ENCODE assay signal across 25 mouse cellular contexts in the genomic region with DNA sequence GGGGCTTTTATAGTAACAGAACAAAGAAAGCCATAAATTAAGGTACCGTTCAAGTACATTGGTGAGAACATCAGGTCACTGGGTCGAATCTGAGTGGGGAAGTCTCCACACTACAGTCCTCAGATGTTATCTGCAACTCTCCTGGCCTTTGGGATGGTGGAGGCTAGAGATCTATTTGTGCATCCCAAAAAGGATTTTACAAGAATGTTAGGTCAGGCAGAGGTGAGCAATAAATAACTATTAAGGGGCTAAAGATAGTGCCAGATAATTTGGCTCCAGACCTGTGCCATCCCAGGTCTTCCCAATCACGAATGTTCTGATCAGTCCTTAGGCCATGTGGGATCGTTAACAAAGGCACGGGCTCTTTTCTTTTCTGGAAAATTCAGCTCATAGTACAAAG.
A peak's percentile ranks its signal among the peaks of the same experiment; 100 is the strongest.
DNase-seq lines count a peak whose midpoint lies in the region; ATAC-seq and TF ChIP-seq lines count a peak whose summit lies in the region.
"Had no signal": no experiment of that assay in that cellular context is flagged by ENCODE, and none has a peak within 500 bp of the region (broad histone marks: within the 10 kb centered on the region; RNA-seq: fewer than 3 reads in every experiment).

No protein-coding gene starts in this region.

- no peak for ATAC-seq in kidney, embryonic 16.5 days (ENCODE audit: low FRiP score, low TSS enrichment)
- ATAC-seq in kidney, postnatal 0 days (replicated peaks; ENCODE audit: low FRiP score, low read depth), result no peak
- no peak for ATAC-seq in kidney, embryonic 14.5 days (ENCODE audit: low FRiP score, low TSS enrichment)
- no peak for ATAC-seq in kidney, embryonic 15.5 days (replicated peaks; ENCODE audit: low FRiP score)
- ATAC-seq: activated CD4-positive, CD25-positive, alpha-beta regulatory T cell, adult 4 months; CD4-positive, CD25-positive, alpha-beta regulatory T cell, adult 4 months; forebrain, embryonic 13.5 days; forebrain, embryonic 15.5 days; Patski had no signal

- no peak overlapping the region for H3K4me2 ChIP-seq in kidney, embryonic 16.5 days (replicated peaks; ENCODE audit: low read depth, low read length)
- H3K4me2 ChIP-seq in kidney, postnatal 0 days (ENCODE audit: low read length), result no peak overlapping the region
- no peak overlapping the region for H3K4me2 ChIP-seq in kidney, embryonic 14.5 days (replicated peaks; ENCODE audit: low read depth, low read length)
- H3K4me2 ChIP-seq in kidney, embryonic 15.5 days, result no peak overlapping the region
- H3K4me2 ChIP-seq: embryonic facial prominence, embryonic 12.5 days; forebrain, embryonic 13.5 days; forebrain, embryonic 15.5 days had no signal

- DNase-seq in adrenal gland, adult (ENCODE audit: inconsistent age in 2 of 2, low spot score in 1 of 2), result peak; percentile 18 to 44
- no peak for DNase-seq in adrenal gland, adult 18-20 months (ENCODE audit: low spot score in 2 of 2)
- DNase-seq in kidney, adult 2 months, result peak; percentile 78
- peak; percentile 45 for DNase-seq in kidney, postnatal 0 days (ENCODE audit: low spot score)
- peak; percentile 16 to 64 for DNase-seq in kidney, postnatal 36 days
- DNase-seq: adrenal gland, adult 8-10 months; adrenal gland, postnatal 14 days; adrenal gland, postnatal 36 days; B cell, adult 2 months; cerebellum, adult 11-12 months; cerebellum, adult 2 months; cerebellum, adult 9-10 months; cerebellum, postnatal 10 days; cerebellum, postnatal 25 days had no signal

- no peaks in the 10 kb centered on the region for H3K36me3 ChIP-seq in kidney, adult 2 months (ENCODE audit: control insufficient read depth, insufficient read depth, low read length)
- no peaks in the 10 kb centered on the region for H3K36me3 ChIP-seq in kidney, embryonic 16.5 days (ENCODE audit: insufficient read depth, low read length)
- no peaks in the 10 kb centered on the region for H3K36me3 ChIP-seq in kidney, postnatal 0 days (ENCODE audit: insufficient read depth, low read length)
- H3K36me3 ChIP-seq in kidney, embryonic 14.5 days (ENCODE audit: control insufficient read depth, insufficient read depth, low read length), result no peaks in the 10 kb centered on the region
- H3K36me3 ChIP-seq in kidney, embryonic 15.5 days, result no peaks in the 10 kb centered on the region
- H3K36me3 ChIP-seq: embryonic facial prominence, embryonic 10.5 days; embryonic facial prominence, embryonic 12.5 days; forebrain, embryonic 15.5 days; G1E had no signal

- no peaks in the 10 kb centered on the region for H3K9me3 ChIP-seq in kidney, embryonic 16.5 days (ENCODE audit: low read length)
- no peaks in the 10 kb centered on the region for H3K9me3 ChIP-seq in kidney, postnatal 0 days (replicated peaks; ENCODE audit: low read length)
- no peaks in the 10 kb centered on the region for H3K9me3 ChIP-seq in kidney, embryonic 14.5 days (ENCODE audit: control insufficient read depth, low read length)
- H3K9me3 ChIP-seq in kidney, embryonic 15.5 days (replicated peaks), result no peaks in the 10 kb centered on the region
- H3K9me3 ChIP-seq: embryonic facial prominence, embryonic 10.5 days; embryonic facial prominence, embryonic 12.5 days; forebrain, embryonic 13.5 days; forebrain, embryonic 15.5 days; G1E had no signal

- peak overlapping the region; percentile 53 for H3K27ac ChIP-seq in kidney, adult 2 months (ENCODE audit: insufficient read depth, low read depth, low read length)
- no peak overlapping the region for H3K27ac ChIP-seq in kidney, embryonic 16.5 days (ENCODE audit: low read length)
- no peak overlapping the region for H3K27ac ChIP-seq in kidney, postnatal 0 days
- H3K27ac ChIP-seq in kidney, embryonic 14.5 days (ENCODE audit: low read depth, low read length), result no peak overlapping the region
- no peak overlapping the region for H3K27ac ChIP-seq in kidney, embryonic 15.5 days
- H3K27ac ChIP-seq: embryonic facial prominence, embryonic 10.5 days; embryonic facial prominence, embryonic 12.5 days; forebrain, embryonic 13.5 days; forebrain, embryonic 15.5 days had no signal

- H3K9ac ChIP-seq in kidney, embryonic 16.5 days (replicated peaks; ENCODE audit: low read length), result no peak overlapping the region
- H3K9ac ChIP-seq in kidney, postnatal 0 days (ENCODE audit: low read depth, low read length), result no peak overlapping the region
- H3K9ac ChIP-seq in kidney, embryonic 14.5 days (ENCODE audit: low read depth, low read length), result no peak overlapping the region
- no peak overlapping the region for H3K9ac ChIP-seq in kidney, embryonic 15.5 days
- H3K9ac ChIP-seq: embryonic facial prominence, embryonic 12.5 days; forebrain, embryonic 13.5 days; forebrain, embryonic 15.5 days had no signal

- no peak for TF ChIP-seq POLR2A in kidney, adult 2 months (IDR thresholded peaks at IDR 0.05; ENCODE audit: low read depth, low read length)

- no peaks in the 10 kb centered on the region for H3K27me3 ChIP-seq in kidney, adult 2 months (replicated peaks; ENCODE audit: control insufficient read depth, insufficient read depth, low read length)
- H3K27me3 ChIP-seq in kidney, embryonic 16.5 days (ENCODE audit: insufficient read depth, low read length), result no peaks in the 10 kb centered on the region
- H3K27me3 ChIP-seq in kidney, postnatal 0 days (ENCODE audit: insufficient read depth, low read length), result no peaks in the 10 kb centered on the region
- no peaks in the 10 kb centered on the region for H3K27me3 ChIP-seq in kidney, embryonic 14.5 days (ENCODE audit: control insufficient read depth, insufficient read depth, low read length)
- no peaks in the 10 kb centered on the region for H3K27me3 ChIP-seq in kidney, embryonic 15.5 days
- H3K27me3 ChIP-seq: embryonic facial prominence, embryonic 12.5 days; forebrain, embryonic 13.5 days; forebrain, embryonic 15.5 days had no signal

- peaks cover 8% of the 10 kb centered on the region; the same call in 1 of the 2 replicates for H3K4me1 ChIP-seq in kidney, adult 2 months (ENCODE audit: control insufficient read depth, insufficient read depth, low read length)
- peaks cover 13% of the 10 kb centered on the region for H3K4me1 ChIP-seq in kidney, embryonic 16.5 days (ENCODE audit: insufficient read depth, low read length)
- 0 out of 2 replicates have a peak, but pooled peaks cover 5% of the 10 kb centered on the region for H3K4me1 ChIP-seq in kidney, postnatal 0 days (replicated peaks; ENCODE audit: insufficient read depth, low read length)
- peaks cover 17% of the 10 kb centered on the region for H3K4me1 ChIP-seq in kidney, embryonic 14.5 days (ENCODE audit: control insufficient read depth, insufficient read depth, low read length)
- H3K4me1 ChIP-seq in kidney, embryonic 15.5 days, result peaks cover 23% of the 10 kb centered on the region
- H3K4me1 ChIP-seq: forebrain, embryonic 13.5 days; forebrain, embryonic 15.5 days had no signal

- TF ChIP-seq CTCF in kidney, adult 2 months (conservative IDR thresholded peaks at IDR 0.05; ENCODE audit: insufficient read depth, insufficient read length, low read depth, low read length), result no peak
- TF ChIP-seq CTCF in kidney, postnatal 0 days (IDR thresholded peaks at IDR 0.05; ENCODE audit: low read depth), result no peak

- no peak overlapping the region for H3K4me3 ChIP-seq in kidney, adult 2 months (ENCODE audit: insufficient read depth, low read depth, low read length)
- H3K4me3 ChIP-seq in kidney, embryonic 16.5 days (ENCODE audit: low read length), result no peak overlapping the region
- no peak overlapping the region for H3K4me3 ChIP-seq in kidney, postnatal 0 days (replicated peaks; ENCODE audit: low read depth, low read length)
- no peak overlapping the region for H3K4me3 ChIP-seq in kidney, embryonic 14.5 days (ENCODE audit: low read length)
- H3K4me3 ChIP-seq in kidney, embryonic 15.5 days (replicated peaks), result no peak overlapping the region
- H3K4me3 ChIP-seq: embryonic facial prominence, embryonic 10.5 days; embryonic facial prominence, embryonic 12.5 days; forebrain, embryonic 13.5 days; forebrain, embryonic 15.5 days had no signal

- WGBS in kidney, adult 2 months, result 46% methylated on average over 5 of the region's 5 CpGs
- 52% methylated on average over 5 of the region's 5 CpGs for WGBS in kidney, embryonic 16.5 days
- WGBS in kidney, postnatal 0 days, result 51% methylated on average over 5 of the region's 5 CpGs
- WGBS in kidney, embryonic 14.5 days, result 51% methylated on average over 5 of the region's 5 CpGs
- WGBS in kidney, embryonic 15.5 days, result 52% methylated on average over 5 of the region's 5 CpGs

Comparison
In these comparisons a context has a peak if more than half of its experiments do, and no peak if none do; other contexts are left out.
1. DNase-seq: peak in adrenal gland, adult (2 of 2), kidney, adult 2 months (single experiment), kidney, postnatal 0 days (single experiment) and kidney, postnatal 36 days (2 of 2); none in adrenal gland, adult 18-20 months (0 of 2).